Mouse (Mus musculus): ENCODE results near the gene Cplx1. TPM values are rescaled to one million over a fixed set of nuclear protein-coding genes. Genes with fewer than 3 reads are reported as not detected.

Gene Cplx1
- polyA plus RNA-seq, 1 experiment = 1.2 TPM

DNA sequence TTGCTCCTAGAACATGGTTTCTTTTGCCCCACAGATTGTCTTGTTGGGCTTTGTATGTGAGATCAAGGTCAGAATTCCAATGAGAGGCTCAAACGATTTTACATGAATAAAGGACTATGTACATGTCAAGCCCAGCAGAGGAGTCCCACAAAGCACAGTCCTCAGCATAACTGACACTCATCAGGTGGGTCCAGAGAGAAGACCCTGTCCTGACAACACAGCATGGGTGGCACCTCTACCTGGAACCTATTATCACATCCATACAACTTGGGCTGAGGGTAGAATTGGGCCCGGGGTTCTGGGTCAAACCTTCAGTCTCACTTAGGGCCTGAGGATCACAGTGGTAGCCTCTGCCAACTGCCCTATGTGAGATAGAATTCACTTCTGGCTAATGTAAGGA lies 15.6 kb upstream of the Cplx1 start:
- Histone ChIP-seq H3K36me3 (ENCODE audit: control insufficient read depth, insufficient read depth, low read length, poor library complexity, severe bottlenecking) (peaks cover 16% of the 10 kb centered on the region), H3K4me3 (ENCODE audit: low read depth, low read length) (no peak overlapping the region)

DNA sequence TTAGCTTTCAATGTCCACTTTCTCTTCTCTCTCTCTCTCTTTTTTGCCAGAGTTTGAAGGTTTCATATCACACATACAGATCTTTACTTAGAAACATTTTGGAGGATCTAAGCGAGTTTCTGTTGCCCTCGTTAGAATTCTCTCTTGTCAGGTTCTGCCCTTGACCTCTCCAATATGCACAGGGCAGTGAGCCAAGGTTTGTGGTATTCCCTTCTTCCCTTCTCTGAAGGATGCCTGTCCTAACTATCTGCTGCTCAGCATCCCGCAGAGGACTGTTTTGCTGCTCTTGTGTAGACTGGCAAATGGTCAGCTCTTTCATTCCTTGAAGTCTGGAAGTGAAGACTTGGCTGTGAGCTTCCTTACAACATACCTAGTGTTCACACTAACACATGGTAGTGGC lies 14.5 kb upstream of the Cplx1 start:
- Histone ChIP-seq H3K9ac (ENCODE audit: low read depth, poor library complexity, severe bottlenecking) (no peak overlapping the region), H3K9me3 (replicated peaks; ENCODE audit: control insufficient read depth, insufficient read depth, low read length, poor library complexity, severe bottlenecking) (no peaks in the 10 kb centered on the region), H3K4me3 (ENCODE audit: low read depth, low read length) (no peak overlapping the region), H3K27ac (ENCODE audit: insufficient read depth, low read length) (no peak overlapping the region), H3K4me1 (ENCODE audit: control insufficient read depth, insufficient read depth, low read length) (no peaks in the 10 kb centered on the region), H3K27me3 (ENCODE audit: control insufficient read depth, insufficient read depth, low read length, poor library complexity, severe bottlenecking) (no peaks in the 10 kb centered on the region), H3K36me3 (ENCODE audit: control insufficient read depth, insufficient read depth, low read length, poor library complexity, severe bottlenecking) (peaks cover 11% of the 10 kb centered on the region; the same call in 1 of the 2 replicates)
- TF ChIP-seq CTCF (IDR thresholded peaks at IDR 0.05; ENCODE audit: low read depth, low read length) (no peak), EP300 (IDR thresholded peaks at IDR 0.05; ENCODE audit: insufficient read depth, low read depth, low read length) (no peak), POLR2A (IDR thresholded peaks at IDR 0.05; ENCODE audit: insufficient read depth, low read length) (no peak)

More for the DNA sequence above, 15.6 kb upstream of the Cplx1 start:
- Histone ChIP-seq H3K9ac (ENCODE audit: low read depth, poor library complexity, severe bottlenecking) (no peak overlapping the region), H3K4me1 (ENCODE audit: control insufficient read depth, insufficient read depth, low read length) (no peaks in the 10 kb centered on the region), H3K27me3 (ENCODE audit: control insufficient read depth, insufficient read depth, low read length, poor library complexity, severe bottlenecking) (no peaks in the 10 kb centered on the region), H3K9me3 (replicated peaks; ENCODE audit: control insufficient read depth, insufficient read depth, low read length, poor library complexity, severe bottlenecking) (no peaks in the 10 kb centered on the region), H3K27ac (ENCODE audit: insufficient read depth, low read length) (no peak overlapping the region)
- TF ChIP-seq EP300 (IDR thresholded peaks at IDR 0.05; ENCODE audit: insufficient read depth, low read depth, low read length) (no peak), CTCF (IDR thresholded peaks at IDR 0.05; ENCODE audit: low read depth, low read length) (no peak), POLR2A (IDR thresholded peaks at IDR 0.05; ENCODE audit: insufficient read depth, low read length) (no peak)

DNA sequence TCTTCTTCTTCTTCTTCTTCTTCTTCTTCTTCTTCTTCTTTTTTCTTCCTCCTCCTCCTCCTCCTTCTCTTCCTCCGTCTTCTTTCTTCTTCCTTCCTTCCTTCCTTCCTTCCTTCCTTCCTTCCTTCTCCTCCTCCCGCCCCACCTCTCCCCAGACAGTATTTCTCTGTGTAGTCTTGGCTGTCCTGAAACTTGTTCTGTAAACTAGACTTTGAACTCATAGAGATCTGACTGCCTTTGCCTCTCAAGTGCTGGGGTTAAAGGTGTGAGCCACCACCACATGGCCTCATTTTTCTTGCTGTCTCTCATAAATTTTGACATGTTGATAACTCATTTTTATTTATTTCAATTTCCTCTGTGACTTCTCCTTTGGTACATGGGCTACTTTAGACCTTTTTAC lies 12.7 kb upstream of the Cplx1 start:
- H3K9me3 ChIP-seq (replicated peaks; ENCODE audit: control insufficient read depth, insufficient read depth, low read length, poor library complexity, severe bottlenecking) = no peaks in the 10 kb centered on the region
- TF ChIP-seq EP300 (IDR thresholded peaks at IDR 0.05; ENCODE audit: insufficient read depth, low read depth, low read length) (no peak), POLR2A (IDR thresholded peaks at IDR 0.05; ENCODE audit: insufficient read depth, low read length) (no peak), CTCF (IDR thresholded peaks at IDR 0.05; ENCODE audit: low read depth, low read length) (no peak)
- no peaks in the 10 kb centered on the region for H3K36me3 ChIP-seq (ENCODE audit: control insufficient read depth, insufficient read depth, low read length, poor library complexity, severe bottlenecking)

DNA sequence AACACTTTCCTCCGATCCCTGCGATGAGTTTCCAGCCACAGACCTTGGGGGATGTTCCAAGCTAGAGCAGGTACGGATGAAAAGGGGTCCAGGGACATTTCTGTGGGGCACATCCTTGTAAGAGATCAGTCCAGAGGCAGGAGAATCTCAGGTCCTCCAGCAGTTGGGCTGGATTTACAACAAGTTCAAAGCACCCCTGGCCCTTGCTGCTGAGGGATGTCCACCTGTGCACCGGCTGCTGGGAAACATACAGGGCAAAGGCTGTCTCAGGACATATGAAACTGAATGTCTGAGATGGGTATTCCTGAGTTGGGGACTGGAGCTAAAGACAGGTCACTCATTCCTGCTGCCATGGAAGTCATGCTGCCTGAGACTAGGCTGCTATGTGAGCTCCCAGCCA lies 7.2 kb upstream of the Cplx1 start:
- H3K36me3 ChIP-seq (ENCODE audit: control insufficient read depth, insufficient read depth, low read length, poor library complexity, severe bottlenecking) = no peaks in the 10 kb centered on the region
- H3K27me3 ChIP-seq (ENCODE audit: control insufficient read depth, insufficient read depth, low read length, poor library complexity, severe bottlenecking) = no peaks in the 10 kb centered on the region
- TF ChIP-seq POLR2A (IDR thresholded peaks at IDR 0.05; ENCODE audit: insufficient read depth, low read length) (no peak), EP300 (IDR thresholded peaks at IDR 0.05; ENCODE audit: insufficient read depth, low read depth, low read length) (no peak), CTCF (IDR thresholded peaks at IDR 0.05; ENCODE audit: low read depth, low read length) (no peak)
- H3K9me3 ChIP-seq (replicated peaks; ENCODE audit: control insufficient read depth, insufficient read depth, low read length, poor library complexity, severe bottlenecking) = no peaks in the 10 kb centered on the region
- no peak overlapping the region for H3K27ac ChIP-seq (ENCODE audit: insufficient read depth, low read length)
- no peaks in the 10 kb centered on the region for H3K4me1 ChIP-seq (ENCODE audit: control insufficient read depth, insufficient read depth, low read length)
- H3K9ac ChIP-seq (ENCODE audit: low read depth, poor library complexity, severe bottlenecking) = no peak overlapping the region
- H3K4me3 ChIP-seq (ENCODE audit: low read depth, low read length) = no peak overlapping the region

More for the DNA sequence above, 12.7 kb upstream of the Cplx1 start:
- Histone ChIP-seq H3K4me1 (ENCODE audit: control insufficient read depth, insufficient read depth, low read length) (no peaks in the 10 kb centered on the region), H3K9ac (ENCODE audit: low read depth, poor library complexity, severe bottlenecking) (no peak overlapping the region), H3K27me3 (ENCODE audit: control insufficient read depth, insufficient read depth, low read length, poor library complexity, severe bottlenecking) (no peaks in the 10 kb centered on the region), H3K27ac (ENCODE audit: insufficient read depth, low read length) (no peak overlapping the region), H3K4me3 (ENCODE audit: low read depth, low read length) (no peak overlapping the region)

DNA sequence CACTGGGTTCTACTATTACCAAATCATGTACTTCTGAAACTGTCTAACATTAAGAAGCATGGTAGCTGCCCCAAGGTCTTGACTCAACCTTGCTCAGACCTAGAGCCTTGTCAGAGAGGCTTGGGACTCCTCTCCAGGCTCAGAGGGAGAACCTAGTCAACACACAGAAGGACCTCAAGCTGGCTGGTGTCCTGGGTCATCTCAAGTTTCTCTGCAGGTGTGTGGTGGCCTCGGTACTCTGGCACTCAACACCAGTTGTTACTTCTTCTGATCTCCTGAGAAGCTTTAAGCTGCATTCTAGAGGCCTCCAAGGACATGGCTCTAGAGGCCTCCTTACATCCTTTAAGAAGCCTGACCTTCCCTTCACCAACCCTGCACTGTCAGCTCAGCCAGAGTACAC lies 4.2 kb upstream of the Cplx1 start:
- TF ChIP-seq CTCF (IDR thresholded peaks at IDR 0.05; ENCODE audit: low read depth, low read length) = no peak
- no peak for TF ChIP-seq POLR2A (IDR thresholded peaks at IDR 0.05; ENCODE audit: insufficient read depth, low read length)
- TF ChIP-seq EP300 (IDR thresholded peaks at IDR 0.05; ENCODE audit: insufficient read depth, low read depth, low read length) = no peak

DNA sequence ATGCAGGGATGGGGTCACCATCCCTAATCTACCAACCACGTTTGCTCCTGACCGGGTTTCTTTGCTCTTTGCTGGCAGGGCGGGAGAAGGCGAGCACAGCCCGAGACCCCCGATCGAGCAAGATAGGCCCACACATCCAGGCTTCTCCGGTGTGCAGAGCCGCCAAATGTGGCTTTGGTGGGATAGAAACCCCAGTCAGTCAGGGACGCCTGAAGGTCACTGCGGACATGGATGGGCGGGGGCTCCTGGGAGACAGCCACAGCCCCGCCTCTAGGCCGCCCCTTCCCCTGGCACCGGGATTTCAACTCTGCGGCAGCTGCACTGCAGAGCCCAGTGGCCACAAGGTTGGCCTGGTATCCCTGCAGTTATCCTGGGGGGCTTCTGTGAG lies 377 bp upstream of the Cplx1 start:
- Histone ChIP-seq H3K4me1 (ENCODE audit: control insufficient read depth, insufficient read depth, low read length) (no peaks in the 10 kb centered on the region), H3K36me3 (ENCODE audit: control insufficient read depth, insufficient read depth, low read length, poor library complexity, severe bottlenecking) (no peaks in the 10 kb centered on the region), H3K4me3 (ENCODE audit: low read depth, low read length) (peak overlapping the region; percentile 58), H3K9ac (ENCODE audit: low read depth, poor library complexity, severe bottlenecking) (peak overlapping the region; percentile 53), H3K9me3 (replicated peaks; ENCODE audit: control insufficient read depth, insufficient read depth, low read length, poor library complexity, severe bottlenecking) (no peaks in the 10 kb centered on the region), H3K27me3 (ENCODE audit: control insufficient read depth, insufficient read depth, low read length, poor library complexity, severe bottlenecking) (no peaks in the 10 kb centered on the region), H3K27ac (ENCODE audit: insufficient read depth, low read length) (no peak overlapping the region)
- no peak for TF ChIP-seq CTCF (IDR thresholded peaks at IDR 0.05; ENCODE audit: low read depth, low read length)
- TF ChIP-seq EP300 (IDR thresholded peaks at IDR 0.05; ENCODE audit: insufficient read depth, low read depth, low read length) = no peak
- no peak for TF ChIP-seq POLR2A (IDR thresholded peaks at IDR 0.05; ENCODE audit: insufficient read depth, low read length)

More for the DNA sequence above, 4.2 kb upstream of the Cplx1 start:
- H3K36me3 ChIP-seq (ENCODE audit: control insufficient read depth, insufficient read depth, low read length, poor library complexity, severe bottlenecking) = no peaks in the 10 kb centered on the region
- no peaks in the 10 kb centered on the region for H3K9me3 ChIP-seq (replicated peaks; ENCODE audit: control insufficient read depth, insufficient read depth, low read length, poor library complexity, severe bottlenecking)
- H3K27me3 ChIP-seq (ENCODE audit: control insufficient read depth, insufficient read depth, low read length, poor library complexity, severe bottlenecking) = no peaks in the 10 kb centered on the region
- H3K9ac ChIP-seq (ENCODE audit: low read depth, poor library complexity, severe bottlenecking) = no peak overlapping the region
- H3K4me3 ChIP-seq (ENCODE audit: low read depth, low read length) = no peak overlapping the region
- H3K4me1 ChIP-seq (ENCODE audit: control insufficient read depth, insufficient read depth, low read length) = no peaks in the 10 kb centered on the region
- no peak overlapping the region for H3K27ac ChIP-seq (ENCODE audit: insufficient read depth, low read length)
